Mouse (Mus musculus) lung, postnatal 0 days (tissue): Measurements from ENCODE around the gene Clstn2. TPM values are rescaled to one million over a fixed set of nuclear protein-coding genes. Genes with fewer than 3 reads are reported as not detected.

Experiments used
- ATAC-seq: fragments of 200-750 bp; cut with Nextera tagmentation; 2 replicates; pipeline ENCODE4 v1.8.0; 2017; ENCODE audit warnings: moderate library complexity
- DNase-seq: peaks from one replicate; pipeline ENCODE4 v3.0.0-alpha.2; 2016; ENCODE audit warnings: low spot score
- H3K27ac ChIP-seq: fragments of 300-500 bp; sonication (generic); 2 replicates; pipeline ENCODE4 v1.5.1; 2014; ENCODE audit warnings: antibody characterized with exemption, mild to moderate bottlenecking, low read length, mixed read lengths
- H3K27me3 ChIP-seq: fragments of 300-500 bp; sonication (generic); replicated peaks from 2 replicates; pipeline ENCODE4 v1.6.1; 2014; ENCODE audit warnings: low read length, mixed read lengths; ENCODE audit not compliant: insufficient read depth
- H3K36me3 ChIP-seq: fragments of 300-500 bp; sonication (generic); 2 replicates; pipeline ENCODE4 v1.6.1; 2014; ENCODE audit warnings: low read length, mixed read lengths; ENCODE audit not compliant: insufficient read depth
- H3K4me1 ChIP-seq: fragments of 300-500 bp; sonication (generic); 2 replicates; pipeline ENCODE4 v1.6.1; 2014; ENCODE audit warnings: antibody characterized with exemption, low read depth, low read length, mixed read lengths; ENCODE audit not compliant: insufficient read depth
- H3K4me2 ChIP-seq: fragments of 300-500 bp; sonication (generic); replicated peaks from 2 replicates; pipeline ENCODE4 v1.6.1; 2014; ENCODE audit warnings: low read depth, mild to moderate bottlenecking, low read length, moderate library complexity, mixed read lengths
- H3K4me3 ChIP-seq: fragments of 300-500 bp; sonication (generic); 2 replicates; pipeline ENCODE4 v1.5.1; 2014; ENCODE audit warnings: low read depth, low read length
- H3K9ac ChIP-seq: fragments of 300-500 bp; sonication (generic); replicated peaks from 2 replicates; pipeline ENCODE4 v1.6.1; 2014; ENCODE audit warnings: low read depth, mild to moderate bottlenecking
- H3K9me3 ChIP-seq: fragments of 300-500 bp; sonication (generic); 2 replicates; pipeline ENCODE4 v1.6.1; 2016; ENCODE audit warnings: low read length, mixed read lengths
- CTCF ChIP-seq: IDR thresholded peaks from 2 replicates; pipeline ENCODE4 v1.5.1; 2016; ENCODE audit warnings: antibody characterized with exemption, mild to moderate bottlenecking
- EP300 ChIP-seq: IDR thresholded peaks from 2 replicates; pipeline ENCODE4 v1.6.1; 2016; ENCODE audit warnings: antibody characterized with exemption, mild to moderate bottlenecking, control low read depth
- WGBS: fragments of 180-500 bp; shearing (Covaris S2); extraction: QIAGEN DNeasy Blood & Tissue Kit; methylation state at CpG from one replicate; pipeline ENCODE4 v1.1.7; 2014; 5-methylcytosine and 5-hydroxymethylcytosine counted together
- polyA plus RNA-seq: library from polyadenylated mRNA; unstranded; fragments of >200 nt; fragmentation: Nextera tagmentation; extraction: Ambion mirVana; gene quantifications from 2 replicates; pipeline ENCODE4 v1.2.1, GENCODE M21; 2015

Clstn2 gene
- polyA plus RNA-seq, 1 experiment from 2014 or later: 2.8 TPM

DNA sequence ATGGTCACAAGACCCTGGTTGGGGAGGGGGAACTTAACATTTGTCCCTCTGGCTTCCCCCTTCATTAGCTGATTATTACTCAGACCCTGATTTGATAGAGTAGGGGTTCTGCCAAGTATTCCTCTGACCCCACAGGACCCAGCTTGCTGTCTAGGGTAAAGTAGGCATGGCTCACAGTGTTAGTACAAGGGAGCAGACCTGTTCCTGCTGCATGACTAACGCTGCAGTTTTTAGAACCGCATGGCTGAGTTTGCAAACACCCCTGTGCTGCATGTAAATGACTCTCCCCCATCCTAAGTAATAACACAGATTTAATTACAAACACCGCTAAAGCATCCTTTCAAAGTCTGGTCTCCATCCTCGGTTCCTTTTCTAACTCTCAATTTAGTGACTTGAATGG is 531.6 kb downstream of the Clstn2 start:
- no peaks in the 10 kb centered on the region for H3K4me1 ChIP-seq
- H3K9ac ChIP-seq: no peak overlapping the region
- no peak overlapping the region for H3K4me3 ChIP-seq
- no peaks in the 10 kb centered on the region for H3K9me3 ChIP-seq
- DNase-seq (no peak), ATAC-seq (no peak)
- 63% methylated on average over 4 of the region's 4 CpGs for WGBS
- H3K27ac ChIP-seq: no peak overlapping the region
- no peaks in the 10 kb centered on the region for H3K27me3 ChIP-seq
- H3K4me2 ChIP-seq: no peak overlapping the region
- no peak for TF ChIP-seq EP300
- no peak for TF ChIP-seq CTCF
- H3K36me3 ChIP-seq: no peaks in the 10 kb centered on the region

DNA sequence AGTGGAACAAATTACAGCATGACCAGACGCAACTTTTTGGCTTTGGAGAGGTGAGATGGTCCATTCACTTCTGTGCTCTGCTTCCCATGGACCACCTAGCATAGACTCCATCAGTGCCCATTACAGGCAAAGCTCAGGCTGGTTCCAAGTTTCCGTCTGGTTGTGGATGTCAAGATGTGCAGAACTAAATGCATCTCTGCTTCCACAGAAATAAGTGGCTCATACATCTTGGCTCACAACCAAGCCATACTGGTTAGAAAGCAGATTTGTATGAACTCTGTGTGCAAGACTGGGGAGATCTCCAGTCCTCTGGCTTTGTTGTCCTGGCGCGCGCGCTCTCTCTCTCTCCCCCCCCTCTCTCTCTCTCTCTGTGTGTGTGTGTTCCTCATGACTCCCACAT is 537.9 kb downstream of the Clstn2 start:
- no peak overlapping the region for H3K4me2 ChIP-seq
- no peaks in the 10 kb centered on the region for H3K9me3 ChIP-seq
- ATAC-seq (no peak), DNase-seq (no peak)
- H3K27me3 ChIP-seq: no peaks in the 10 kb centered on the region
- H3K4me3 ChIP-seq: no peak overlapping the region
- H3K36me3 ChIP-seq: no peaks in the 10 kb centered on the region
- WGBS: 88% methylated on average over 6 of the region's 6 CpGs
- no peak overlapping the region for H3K27ac ChIP-seq
- no peak overlapping the region for H3K9ac ChIP-seq
- TF ChIP-seq CTCF (no peak), EP300 (no peak)
- H3K4me1 ChIP-seq: no peaks in the 10 kb centered on the region

- no peak for ATAC-seq
- 85% methylated on average over 2 of the region's 2 CpGs for WGBS
Observed at GRCm38 (mm10) chr9:97491626-97492025, 541.4 kb downstream of the Clstn2 start.

GRCm38 (mm10) chr9:97490591-97491176 is 542.3 kb downstream of the Clstn2 start:
- WGBS: 21% methylated on average over 2 of the region's 2 CpGs
- no peak overlapping the region for H3K4me2 ChIP-seq
- H3K4me3 ChIP-seq: no peak overlapping the region
- TF ChIP-seq CTCF: no peak
- peak; percentile 46; the same call in 1 of the 2 replicates for TF ChIP-seq EP300
- no peaks in the 10 kb centered on the region for H3K9me3 ChIP-seq
- ATAC-seq (peak; percentile 61), DNase-seq (peak; percentile 90)
- no peaks in the 10 kb centered on the region for H3K36me3 ChIP-seq
- no peak overlapping the region for H3K27ac ChIP-seq
- no peak overlapping the region for H3K9ac ChIP-seq
- H3K27me3 ChIP-seq: no peaks in the 10 kb centered on the region
- H3K4me1 ChIP-seq: no peaks in the 10 kb centered on the region

More at GRCm38 (mm10) chr9:97491626-97492025, 541.4 kb downstream of the Clstn2 start:
- Histone ChIP-seq H3K27ac (no peak overlapping the region), H3K36me3 (no peaks in the 10 kb centered on the region), H3K9me3 (no peaks in the 10 kb centered on the region), H3K9ac (no peak overlapping the region), H3K4me2 (no peak overlapping the region), H3K27me3 (no peaks in the 10 kb centered on the region), H3K4me3 (no peak overlapping the region), H3K4me1 (no peaks in the 10 kb centered on the region)
- TF ChIP-seq CTCF: no peak
- no peak for TF ChIP-seq EP300
- no peak for DNase-seq

- Histone ChIP-seq H3K27ac (no peak overlapping the region), H3K4me3 (no peak overlapping the region), H3K9me3 (no peaks in the 10 kb centered on the region), H3K36me3 (no peaks in the 10 kb centered on the region), H3K4me2 (no peak overlapping the region), H3K27me3 (no peaks in the 10 kb centered on the region), H3K4me1 (no peaks in the 10 kb centered on the region), H3K9ac (no peak overlapping the region)
- TF ChIP-seq CTCF (no peak), EP300 (no peak)
- ATAC-seq: no peak
- WGBS: 69% methylated on average over 7 of the region's 7 CpGs
- no peak for DNase-seq
Observed at GRCm38 (mm10) chr9:97486826-97487225, 546.2 kb downstream of the Clstn2 start.

DNA sequence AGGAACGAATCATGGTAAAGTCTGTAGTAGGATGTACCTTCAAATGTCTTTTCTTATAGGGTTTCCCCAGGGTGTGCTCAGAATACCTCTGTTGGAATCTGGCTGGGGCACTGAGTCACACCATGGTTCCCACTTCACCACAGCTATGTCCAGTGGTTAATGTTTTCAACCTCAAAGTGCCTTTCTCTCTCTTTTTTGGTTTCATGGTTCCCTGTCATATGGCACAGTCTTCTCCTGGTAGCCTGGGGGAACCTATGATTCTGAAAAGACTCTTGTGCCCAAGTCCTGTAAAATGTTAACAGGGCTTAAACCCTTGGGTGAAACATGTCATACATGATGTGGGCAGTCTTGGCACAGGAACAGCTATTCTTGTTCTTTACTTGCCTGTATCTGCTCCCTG is 551.8 kb downstream of the Clstn2 start:
- H3K4me1 ChIP-seq: no peaks in the 10 kb centered on the region
- TF ChIP-seq EP300 (no peak), CTCF (no peak)
- H3K27ac ChIP-seq: no peak overlapping the region
- ATAC-seq (no peak), DNase-seq (no peak)
- no peaks in the 10 kb centered on the region for H3K27me3 ChIP-seq
- 69% methylated on average over 1 of the region's 1 CpGs for WGBS
- H3K4me3 ChIP-seq: no peak overlapping the region
- H3K4me2 ChIP-seq: no peak overlapping the region
- H3K36me3 ChIP-seq: no peaks in the 10 kb centered on the region
- no peaks in the 10 kb centered on the region for H3K9me3 ChIP-seq
- H3K9ac ChIP-seq: no peak overlapping the region

GRCm38 (mm10) chr9:97476961-97477360 is 556.0 kb downstream of the Clstn2 start:
- WGBS: 52% methylated on average over 2 of the region's 2 CpGs
- TF ChIP-seq EP300: no peak
- TF ChIP-seq CTCF: no peak
- ATAC-seq: no peak

More at GRCm38 (mm10) chr9:97476961-97477360, 556.0 kb downstream of the Clstn2 start:
- Histone ChIP-seq H3K4me3 (no peak overlapping the region), H3K27me3 (no peaks in the 10 kb centered on the region), H3K36me3 (no peaks in the 10 kb centered on the region), H3K9ac (no peak overlapping the region), H3K27ac (no peak overlapping the region), H3K4me1 (no peaks in the 10 kb centered on the region), H3K9me3 (no peaks in the 10 kb centered on the region), H3K4me2 (no peak overlapping the region)
- DNase-seq: no peak
